Mouse (Mus musculus): ENCODE results near the gene Ippk. TPM values are rescaled to one million over a fixed set of nuclear protein-coding genes. Genes with fewer than 3 reads are reported as not detected.

Gene Ippk
- polyA plus RNA-seq, 1 experiment, result 3.8 TPM

DNA sequence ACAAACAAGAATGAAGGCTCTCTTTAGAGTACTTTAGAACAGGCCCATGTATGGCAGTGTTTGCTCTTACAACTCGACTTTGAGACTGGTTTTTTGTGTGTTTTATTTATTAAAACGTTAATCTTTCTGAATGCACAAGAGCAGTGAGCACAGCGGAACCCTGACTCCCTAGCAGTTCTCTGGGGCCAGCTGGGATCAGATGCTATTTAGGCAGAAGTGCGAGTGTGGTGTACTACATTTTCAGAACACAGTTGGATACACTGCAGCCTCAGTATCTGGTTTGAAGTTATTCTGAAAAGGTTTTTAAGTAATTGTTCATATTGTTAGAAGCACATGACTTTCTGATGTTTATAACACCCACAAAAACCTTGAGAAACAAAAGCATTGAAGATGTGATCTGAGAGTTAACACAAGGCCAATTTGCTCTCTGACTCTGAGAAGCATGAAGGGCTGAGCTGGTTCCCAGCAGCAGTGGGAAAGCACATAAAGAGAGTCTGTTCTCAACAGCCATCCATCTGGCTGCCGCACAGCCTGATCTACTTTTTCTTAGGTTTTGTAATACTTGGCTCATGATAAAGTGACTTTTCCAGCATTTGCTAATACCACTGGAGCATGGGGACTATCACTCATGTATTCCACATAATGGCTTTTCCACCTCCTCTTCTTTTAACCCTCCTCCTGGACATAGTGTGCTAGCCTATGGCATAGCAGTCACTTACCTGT is 39.8 kb downstream of the Ippk start:
- no peak overlapping the region for H3K27ac ChIP-seq (ENCODE audit: insufficient read depth, low read depth, low read length)
- no peak for TF ChIP-seq POLR2A (IDR thresholded peaks at IDR 0.05; ENCODE audit: borderline replicate concordance, low read depth, low read length)
- TF ChIP-seq CTCF (IDR thresholded peaks at IDR 0.05; ENCODE audit: low read depth, low read length), result no peak
- H3K4me1 ChIP-seq (ENCODE audit: control insufficient read depth, insufficient read depth, low read length), result peaks cover 13% of the 10 kb centered on the region
- H3K4me3 ChIP-seq (ENCODE audit: insufficient read depth, low read length), result no peak overlapping the region

DNA sequence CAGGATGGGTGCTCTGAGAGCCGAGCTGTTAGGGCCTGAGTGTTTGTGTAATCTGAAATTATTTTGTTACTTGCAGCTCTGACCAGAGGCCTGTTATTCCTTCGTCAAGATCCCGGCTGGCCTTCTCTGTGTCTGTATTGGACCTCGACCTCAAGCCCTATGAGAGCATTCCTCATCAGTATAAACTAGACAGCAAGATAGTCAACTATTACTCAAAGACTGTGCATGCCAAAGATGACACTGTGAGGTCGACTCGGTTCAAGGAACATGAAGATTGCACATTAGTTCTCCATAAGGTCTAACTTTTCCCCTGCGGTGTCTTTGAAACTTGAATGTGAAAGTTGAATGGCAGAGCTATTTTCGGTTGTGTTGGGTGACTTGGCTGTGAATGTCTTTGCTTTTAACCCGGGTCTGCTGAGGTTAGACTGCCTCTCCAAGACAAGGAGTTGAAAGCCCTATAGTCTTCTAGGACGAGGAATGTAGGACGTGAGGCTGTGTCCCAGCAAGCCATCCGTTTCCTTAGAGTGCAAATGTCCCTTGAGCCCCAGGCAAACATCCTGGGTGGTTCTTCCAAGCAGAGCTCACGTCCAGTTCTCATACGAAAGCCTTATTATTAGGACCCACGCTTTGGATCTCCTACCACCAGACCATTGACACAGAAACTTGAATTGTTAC is 40.5 kb downstream of the Ippk start:
- H3K4me1 ChIP-seq (ENCODE audit: control insufficient read depth, insufficient read depth, low read length), result peaks cover 13% of the 10 kb centered on the region
- no peak for TF ChIP-seq CTCF (IDR thresholded peaks at IDR 0.05; ENCODE audit: low read depth, low read length)
- no peak for TF ChIP-seq POLR2A (IDR thresholded peaks at IDR 0.05; ENCODE audit: borderline replicate concordance, low read depth, low read length)
- H3K4me3 ChIP-seq (ENCODE audit: insufficient read depth, low read length), result no peak overlapping the region
- no peak overlapping the region for H3K27ac ChIP-seq (ENCODE audit: insufficient read depth, low read depth, low read length)

DNA sequence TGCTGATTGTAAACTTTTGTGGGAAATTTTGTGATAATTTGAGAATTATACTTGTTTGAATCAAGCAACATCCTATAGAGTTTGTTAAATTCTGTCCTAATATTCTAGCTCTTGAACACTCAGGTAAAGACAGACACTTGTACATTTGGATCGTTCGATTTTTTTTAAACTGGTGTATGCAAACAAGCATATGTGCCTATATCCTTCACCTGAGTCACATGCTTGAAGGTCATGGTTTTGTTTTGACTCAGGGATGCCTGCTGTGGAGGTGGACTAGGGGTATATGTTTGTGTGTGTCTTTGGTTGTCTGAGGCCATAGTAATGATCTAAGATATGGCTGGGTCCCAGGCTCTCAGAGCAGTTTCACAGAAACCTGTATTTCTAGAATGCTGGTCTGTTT is 41.9 kb downstream of the Ippk start:
- TF ChIP-seq CTCF (IDR thresholded peaks at IDR 0.05; ENCODE audit: low read depth, low read length), result no peak
- TF ChIP-seq POLR2A (IDR thresholded peaks at IDR 0.05; ENCODE audit: borderline replicate concordance, low read depth, low read length), result no peak
- no peak overlapping the region for H3K27ac ChIP-seq (ENCODE audit: insufficient read depth, low read depth, low read length)
- no peak overlapping the region for H3K4me3 ChIP-seq (ENCODE audit: insufficient read depth, low read length)
- H3K4me1 ChIP-seq (ENCODE audit: control insufficient read depth, insufficient read depth, low read length), result peaks cover 13% of the 10 kb centered on the region

DNA sequence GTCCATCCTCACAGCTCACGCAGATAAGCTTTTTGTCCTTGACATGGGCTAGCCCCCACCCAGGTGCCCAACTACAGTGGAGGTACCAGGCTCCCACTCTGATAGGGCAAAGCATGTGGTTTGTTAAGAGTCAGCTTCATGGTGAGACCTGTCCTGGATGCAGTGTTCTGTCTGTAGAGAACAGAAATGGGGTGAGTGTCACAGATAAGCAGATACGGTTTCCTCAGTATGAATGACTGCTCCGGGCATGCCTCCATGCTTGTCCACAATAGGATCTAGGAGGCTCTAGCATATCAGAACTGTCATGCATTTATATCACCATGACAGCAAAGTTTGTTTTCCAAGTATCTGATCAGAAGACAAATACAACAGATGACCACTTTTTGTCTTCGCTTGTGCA is 44.8 kb downstream of the Ippk start:
- Histone ChIP-seq H3K4me3 (ENCODE audit: insufficient read depth, low read length) (no peak overlapping the region), H3K27ac (ENCODE audit: insufficient read depth, low read depth, low read length) (no peak overlapping the region), H3K4me1 (ENCODE audit: control insufficient read depth, insufficient read depth, low read length) (peaks cover 8% of the 10 kb centered on the region)
- TF ChIP-seq CTCF (IDR thresholded peaks at IDR 0.05; ENCODE audit: low read depth, low read length) (no peak), POLR2A (IDR thresholded peaks at IDR 0.05; ENCODE audit: borderline replicate concordance, low read depth, low read length) (no peak)

DNA sequence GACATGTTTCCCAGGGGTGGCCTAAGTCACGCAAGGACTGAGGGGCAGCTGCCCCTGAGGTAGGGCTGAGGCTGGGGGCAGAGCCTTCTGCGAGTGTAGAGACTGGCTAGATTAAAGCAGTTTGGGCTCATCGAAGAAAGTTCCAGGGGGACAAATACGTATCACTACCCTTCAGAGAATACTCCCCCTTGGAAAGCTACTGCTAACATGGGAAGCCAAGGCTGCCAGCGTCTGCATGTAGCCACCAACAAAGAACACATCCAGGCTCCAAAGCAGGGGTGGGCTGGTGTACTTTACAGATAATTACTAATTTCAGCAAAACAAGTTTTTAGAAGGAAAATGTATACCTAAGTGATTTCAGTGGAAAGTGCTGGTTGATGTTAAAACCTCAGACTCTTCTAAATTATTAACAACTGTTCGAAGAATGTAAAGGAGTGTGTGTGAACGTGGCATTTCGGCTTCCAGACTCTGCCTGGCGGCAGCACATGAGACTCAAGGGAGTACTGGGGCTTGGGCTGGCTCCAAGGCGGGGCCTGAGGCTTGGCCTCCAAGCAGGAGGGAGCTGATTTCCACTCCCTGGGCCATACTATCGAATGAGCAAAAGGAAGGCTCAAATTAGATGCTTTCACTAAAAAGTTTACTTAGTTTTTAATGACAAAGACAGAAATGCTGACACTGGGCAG is 45.5 kb downstream of the Ippk start:
- no peak overlapping the region for H3K27ac ChIP-seq (ENCODE audit: insufficient read depth, low read depth, low read length)
- TF ChIP-seq CTCF (IDR thresholded peaks at IDR 0.05; ENCODE audit: low read depth, low read length) (no peak), POLR2A (IDR thresholded peaks at IDR 0.05; ENCODE audit: borderline replicate concordance, low read depth, low read length) (no peak)
- no peak overlapping the region for H3K4me3 ChIP-seq (ENCODE audit: insufficient read depth, low read length)
- peaks cover 8% of the 10 kb centered on the region for H3K4me1 ChIP-seq (ENCODE audit: control insufficient read depth, insufficient read depth, low read length)

DNA sequence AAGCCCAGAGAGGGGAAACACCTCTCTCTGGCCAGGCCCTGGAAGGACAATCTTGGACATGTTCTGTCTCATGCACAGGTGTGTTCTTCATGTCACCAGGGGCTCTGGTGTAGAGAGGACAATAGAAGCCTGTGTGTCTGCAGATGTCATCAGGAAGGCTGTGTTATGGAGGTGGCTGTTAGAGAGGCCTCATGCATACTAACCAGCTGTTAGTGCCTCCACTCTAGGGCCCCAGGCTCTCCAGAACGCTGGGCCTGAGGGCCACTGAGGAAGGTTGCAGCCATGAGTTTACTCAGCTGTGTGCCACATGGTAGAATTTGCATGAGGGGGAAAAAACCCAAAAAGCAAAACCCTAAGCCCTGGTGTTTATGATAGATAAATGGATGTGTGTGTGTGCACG is 46.5 kb downstream of the Ippk start:
- Histone ChIP-seq H3K4me1 (ENCODE audit: control insufficient read depth, insufficient read depth, low read length) (peaks cover 8% of the 10 kb centered on the region), H3K27ac (ENCODE audit: insufficient read depth, low read depth, low read length) (no peak overlapping the region)
- TF ChIP-seq POLR2A (IDR thresholded peaks at IDR 0.05; ENCODE audit: borderline replicate concordance, low read depth, low read length), result no peak
- no peak for TF ChIP-seq CTCF (IDR thresholded peaks at IDR 0.05; ENCODE audit: low read depth, low read length)

DNA sequence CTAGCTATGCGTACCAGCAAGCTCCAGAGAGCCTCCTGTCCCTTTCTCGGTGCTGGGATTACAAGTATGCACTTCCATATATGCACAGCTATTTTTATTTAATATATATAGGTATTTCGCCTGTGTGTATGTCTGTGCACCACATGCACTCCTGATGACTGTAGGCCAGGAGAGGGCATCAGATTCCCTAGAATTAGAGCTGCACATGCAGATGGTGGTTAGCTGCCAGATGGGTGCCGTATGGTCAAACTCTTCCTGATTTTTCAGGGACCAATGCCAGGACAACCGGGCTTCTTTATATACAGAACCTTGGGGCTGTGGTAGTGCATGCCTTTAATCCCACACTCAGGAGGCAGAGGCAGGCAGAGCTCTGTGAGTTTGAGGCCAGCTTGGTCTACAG is 48.0 kb downstream of the Ippk start:
- Histone ChIP-seq H3K4me3 (ENCODE audit: insufficient read depth, low read length) (no peak overlapping the region), H3K27ac (ENCODE audit: insufficient read depth, low read depth, low read length) (no peak overlapping the region), H3K4me1 (ENCODE audit: control insufficient read depth, insufficient read depth, low read length) (peaks cover 8% of the 10 kb centered on the region)
- TF ChIP-seq CTCF (IDR thresholded peaks at IDR 0.05; ENCODE audit: low read depth, low read length) (no peak), POLR2A (IDR thresholded peaks at IDR 0.05; ENCODE audit: borderline replicate concordance, low read depth, low read length) (no peak)

More for the DNA sequence above, 46.5 kb downstream of the Ippk start:
- H3K4me3 ChIP-seq (ENCODE audit: insufficient read depth, low read length), result no peak overlapping the region

DNA sequence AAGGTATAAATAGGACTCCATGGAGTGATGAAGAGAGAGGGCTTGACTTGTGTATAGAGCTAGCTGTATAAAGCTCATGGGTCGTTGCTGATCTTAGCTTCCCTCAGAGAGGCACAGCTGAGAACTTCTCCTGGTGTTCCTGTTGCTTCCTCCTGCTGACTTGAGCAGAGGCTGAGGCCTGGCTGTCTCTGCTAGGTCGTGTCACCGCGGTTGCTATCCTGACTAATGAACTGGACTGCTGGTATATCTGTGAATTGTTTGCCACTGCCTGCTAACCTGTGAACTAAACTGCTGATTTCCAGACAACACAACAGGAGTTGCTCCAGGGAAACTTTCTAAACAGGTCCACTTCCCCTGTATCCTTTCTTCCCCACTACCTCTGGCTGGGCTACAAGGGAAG is 49.3 kb downstream of the Ippk start:
- no peak overlapping the region for H3K27ac ChIP-seq (ENCODE audit: insufficient read depth, low read depth, low read length)
- no peak overlapping the region for H3K4me3 ChIP-seq (ENCODE audit: insufficient read depth, low read length)
- TF ChIP-seq CTCF (IDR thresholded peaks at IDR 0.05; ENCODE audit: low read depth, low read length) (no peak), POLR2A (IDR thresholded peaks at IDR 0.05; ENCODE audit: borderline replicate concordance, low read depth, low read length) (no peak)
- peaks cover 8% of the 10 kb centered on the region for H3K4me1 ChIP-seq (ENCODE audit: control insufficient read depth, insufficient read depth, low read length)

DNA sequence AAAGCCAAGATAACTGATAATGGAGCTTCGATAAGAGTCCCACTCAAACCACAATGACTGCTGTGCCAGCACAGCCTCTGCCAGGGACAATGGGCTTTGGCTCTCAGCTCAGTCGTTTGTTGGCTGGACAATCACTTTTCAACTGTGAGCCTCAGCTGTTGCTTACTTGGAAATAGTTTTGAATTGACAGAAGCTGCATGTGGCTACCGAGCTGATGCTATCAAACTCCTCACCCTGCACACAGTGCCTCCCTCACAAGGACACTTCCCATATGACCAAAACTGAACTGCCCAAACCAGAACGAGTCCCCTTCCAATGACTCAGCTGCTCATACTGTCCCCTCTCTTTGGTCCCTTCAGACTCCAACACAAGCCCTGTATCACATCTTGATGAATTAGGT is 49.8 kb downstream of the Ippk start:
- peaks cover 8% of the 10 kb centered on the region for H3K4me1 ChIP-seq (ENCODE audit: control insufficient read depth, insufficient read depth, low read length)
- no peak overlapping the region for H3K27ac ChIP-seq (ENCODE audit: insufficient read depth, low read depth, low read length)
- no peak overlapping the region for H3K4me3 ChIP-seq (ENCODE audit: insufficient read depth, low read length)
- TF ChIP-seq CTCF (IDR thresholded peaks at IDR 0.05; ENCODE audit: low read depth, low read length), result no peak
- no peak for TF ChIP-seq POLR2A (IDR thresholded peaks at IDR 0.05; ENCODE audit: borderline replicate concordance, low read depth, low read length)
